ENCODE assay signal across 8 mouse cellular contexts in genomic region chr10:80655406-80656129, GRCm38 (mm10). TPM values are rescaled to one million over a fixed set of nuclear protein-coding genes. Genes with fewer than 3 reads are reported as not detected.
DNase-seq lines count a peak whose midpoint lies in the region; ATAC-seq and TF ChIP-seq lines count a peak whose summit lies in the region.

No protein-coding gene starts in this region.

- no peak for TF ChIP-seq CTCF in E14TG2a.4 (conservative IDR thresholded peaks at IDR 0.05; ENCODE audit: low read length)
- TF ChIP-seq CTCF in liver, embryonic 14.5 days (IDR thresholded peaks at IDR 0.05; ENCODE audit: low read depth), result no peak

- 3% methylated on average over 12 of the region's 12 CpGs for WGBS in forebrain, embryonic 16.5 days
- WGBS in liver, embryonic 14.5 days (ENCODE audit: insufficient replicate concordance), result 3% methylated on average over 12 of the region's 12 CpGs

- peak overlapping the region; percentile 88 for H3K9ac ChIP-seq in forebrain, embryonic 16.5 days (replicated peaks; ENCODE audit: low read depth, low read length)
- peak overlapping the region; percentile 76 for H3K9ac ChIP-seq in liver, embryonic 14.5 days (replicated peaks)

- H3K27me3 ChIP-seq in E14TG2a.4 (ENCODE audit: insufficient read depth, low read length), result no peaks in the 10 kb centered on the region
- no peaks in the 10 kb centered on the region for H3K27me3 ChIP-seq in forebrain, embryonic 16.5 days (replicated peaks; ENCODE audit: control insufficient read depth, insufficient read depth, low read length)
- H3K27me3 ChIP-seq in liver, embryonic 14.5 days (ENCODE audit: control insufficient read depth, insufficient read depth, low read length), result no peaks in the 10 kb centered on the region

- H3K27ac ChIP-seq in forebrain, embryonic 16.5 days (ENCODE audit: low read length), result peak overlapping the region; percentile 85
- H3K27ac ChIP-seq in liver, embryonic 14.5 days, result peak overlapping the region; percentile 50; the same call in 1 of the 2 replicates

- peak overlapping the region; percentile 78 for H3K4me2 ChIP-seq in forebrain, embryonic 16.5 days (ENCODE audit: low read length)
- peak overlapping the region; percentile 74 for H3K4me2 ChIP-seq in liver, embryonic 14.5 days (ENCODE audit: low read depth)

- no peaks in the 10 kb centered on the region for H3K9me3 ChIP-seq in E14TG2a.4 (ENCODE audit: low read length)
- no peaks in the 10 kb centered on the region for H3K9me3 ChIP-seq in forebrain, embryonic 16.5 days (ENCODE audit: control insufficient read depth, low read length)
- no peaks in the 10 kb centered on the region for H3K9me3 ChIP-seq in liver, embryonic 14.5 days (ENCODE audit: control insufficient read depth, low read length)

- peaks cover 85% of the 10 kb centered on the region for H3K4me1 ChIP-seq in E14TG2a.4 (replicated peaks; ENCODE audit: low read depth, low read length)
- H3K4me1 ChIP-seq in forebrain, embryonic 16.5 days (replicated peaks; ENCODE audit: control insufficient read depth, insufficient read depth, low read length), result peaks cover 24% of the 10 kb centered on the region
- H3K4me1 ChIP-seq in liver, embryonic 14.5 days (replicated peaks; ENCODE audit: control insufficient read depth in 2 of 2, insufficient read depth in 2 of 2, low read length in 1 of 2), result peaks cover 22 to 32% of the 10 kb centered on the region in 2 experiments

- peak; percentile 43 for ATAC-seq in forebrain, embryonic 16.5 days
- ATAC-seq in liver, embryonic 14.5 days (ENCODE audit: insufficient read depth), result peak; percentile 14; the same call in 1 of the 2 replicates

- H3K4me3 ChIP-seq in E14TG2a.4 (replicated peaks; ENCODE audit: low read length), result peak overlapping the region; percentile 93
- H3K4me3 ChIP-seq in forebrain, embryonic 16.5 days (replicated peaks; ENCODE audit: low read length), result peak overlapping the region; percentile 77
- peak overlapping the region; percentile 68 to 78 for H3K4me3 ChIP-seq in liver, embryonic 14.5 days (ENCODE audit: insufficient read depth in 1 of 2, low read depth in 2 of 2, low read length in 2 of 2)

- TF ChIP-seq EP300 in liver, embryonic 14.5 days (IDR thresholded peaks at IDR 0.05; ENCODE audit: low read depth), result no peak

- peak; percentile 98 for DNase-seq in heart, adult 11 months
- no peak for DNase-seq in heart, adult 8-10 months (ENCODE audit: low spot score)
- no peak for DNase-seq in liver, embryonic 14.5 days (ENCODE audit: low read depth in 3 of 3, low spot score in 3 of 3)
- DNase-seq in left cerebral cortex, adult 8-10 months (ENCODE audit: low spot score in 2 of 2), result no peak
- DNase-seq in urinary bladder, postnatal 36 days (ENCODE audit: low spot score in 2 of 2), result no peak
- no peak for DNase-seq in urinary bladder, postnatal 14 days (ENCODE audit: low spot score)

- peaks cover 44% of the 10 kb centered on the region for H3K36me3 ChIP-seq in E14TG2a.4 (ENCODE audit: insufficient read depth, low read length)
- no peaks in the 10 kb centered on the region for H3K36me3 ChIP-seq in forebrain, embryonic 16.5 days (ENCODE audit: control insufficient read depth, insufficient read depth)
- no peaks in the 10 kb centered on the region for H3K36me3 ChIP-seq in liver, embryonic 14.5 days (replicated peaks; ENCODE audit: control insufficient read depth, insufficient read depth, low read depth)

RNA-seq across cellular contexts. Expression of gene Btbd2, which starts 1.3 kb away (rescaled TPM):
- 10 to 100 TPM; 44.0 to 52.5 (median 48.5) TPM for total RNA-seq in heart, adult 8-10 months (2022)
- 75.2 and 79.7 TPM in 2 replicates for polyA plus RNA-seq in forebrain, embryonic 16.5 days (2015; fragmentation: Nextera tagmentation; extraction: Ambion mirVana)
- 8.2 and 11.3 TPM in 2 replicates for polyA plus RNA-seq in liver, embryonic 14.5 days (2012; rRNA removed)
- polyA plus RNA-seq in liver, embryonic 14.5 days (2014; fragmentation: Nextera tagmentation; extraction: Ambion mirVana), result 8.6 and 12.0 TPM in 2 replicates
- 10 to 100 TPM; 88.6 to 97.6 (median 94.5) TPM for total RNA-seq in left cerebral cortex, adult 8-10 months (2022)

RNA-seq across cellular contexts. Expression of gene Mknk2, which starts 22.3 kb away (rescaled TPM):
- total RNA-seq in heart, adult 8-10 months (2022), result 100 to 1,000 TPM; 197 to 243 (median 216) TPM
- polyA plus RNA-seq in forebrain, embryonic 16.5 days (2015; fragmentation: Nextera tagmentation; extraction: Ambion mirVana), result 57.1 and 61.2 TPM in 2 replicates
- 59.7 and 69.1 TPM in 2 replicates for polyA plus RNA-seq in liver, embryonic 14.5 days (2012; rRNA removed)
- polyA plus RNA-seq in liver, embryonic 14.5 days (2014; fragmentation: Nextera tagmentation; extraction: Ambion mirVana), result 58.7 and 74.3 TPM in 2 replicates
- 10 to 100 TPM; 36.0 to 47.0 (median 40.9) TPM for total RNA-seq in left cerebral cortex, adult 8-10 months (2022)

RNA-seq across cellular contexts. Expression of gene Csnk1g2, which starts 32.9 kb away (rescaled TPM):
- 100 to 1,000 TPM; 119 to 132 (median 122) TPM for total RNA-seq in heart, adult 8-10 months (2022)
- polyA plus RNA-seq in forebrain, embryonic 16.5 days (2015; fragmentation: Nextera tagmentation; extraction: Ambion mirVana), result 91.3 and 96.9 TPM in 2 replicates
- 46.9 and 51.3 TPM in 2 replicates for polyA plus RNA-seq in liver, embryonic 14.5 days (2012; rRNA removed)
- 25.5 and 27.0 TPM in 2 replicates for polyA plus RNA-seq in liver, embryonic 14.5 days (2014; fragmentation: Nextera tagmentation; extraction: Ambion mirVana)
- 100 to 1,000 TPM; 214 to 250 (median 240) TPM for total RNA-seq in left cerebral cortex, adult 8-10 months (2022)

RNA-seq across cellular contexts. Expression of gene Mob3a, which starts 46.2 kb away (rescaled TPM):
- 1 to 10 TPM; 3.8 to 6.0 (median 5.4) TPM for total RNA-seq in heart, adult 8-10 months (2022)
- 56.9 and 59.4 TPM in 2 replicates for polyA plus RNA-seq in forebrain, embryonic 16.5 days (2015; fragmentation: Nextera tagmentation; extraction: Ambion mirVana)
- 13.0 and 15.8 TPM in 2 replicates for polyA plus RNA-seq in liver, embryonic 14.5 days (2012; rRNA removed)
- polyA plus RNA-seq in liver, embryonic 14.5 days (2014; fragmentation: Nextera tagmentation; extraction: Ambion mirVana), result 14.2 and 16.0 TPM in 2 replicates
- 10 to 100 TPM; 12.0 to 17.6 (median 14.8) TPM for total RNA-seq in left cerebral cortex, adult 8-10 months (2022)

RNA-seq across cellular contexts. Expression of gene Izumo4, which starts 46.4 kb away (rescaled TPM):
- 1 to 10 TPM; 2.2 to 5.3 (median 3.6) TPM for total RNA-seq in heart, adult 8-10 months (2022)
- 32.5 and 44.1 TPM in 2 replicates for polyA plus RNA-seq in forebrain, embryonic 16.5 days (2015; fragmentation: Nextera tagmentation; extraction: Ambion mirVana)
- polyA plus RNA-seq in liver, embryonic 14.5 days (2012; rRNA removed), result 9.9 and 11.3 TPM in 2 replicates
- polyA plus RNA-seq in liver, embryonic 14.5 days (2014; fragmentation: Nextera tagmentation; extraction: Ambion mirVana), result 4.0 and 6.0 TPM in 2 replicates
- 10 to 100 TPM; 44.2 to 67.8 (median 57.0) TPM for total RNA-seq in left cerebral cortex, adult 8-10 months (2022)

Comparison
In these comparisons a context has a peak if more than half of its experiments do, and no peak if none do; other contexts are left out.
1. RNA of gene Mknk2, which starts 22.3 kb away (total RNA-seq): 197 to 243 TPM in heart, adult 8-10 months; 36.0 to 47.0 TPM in left cerebral cortex, adult 8-10 months; every median in the first group is over 4 times any median in the second.
2. Peak in every context shown above with its lines, with median percentiles within 50 percentile points of each other: H3K4me3 ChIP-seq.